Mouse (Mus musculus) midbrain, embryonic 15.5 days (tissue): ENCODE data around the gene Adgrf5. TPM values are rescaled to one million over a fixed set of nuclear protein-coding genes. Genes with fewer than 3 reads are reported as not detected.

Experiments
- ATAC-seq: fragments of 200-750 bp; cut with Nextera tagmentation; replicated peaks from 2 replicates; pipeline ENCODE4 v1.8.0; 2017; ENCODE audit warnings: moderate TSS enrichment
- H3K27ac ChIP-seq: fragments of 300-500 bp; sonication (generic); 2 replicates; pipeline ENCODE4 v1.5.1; 2015; ENCODE audit warnings: mild to moderate bottlenecking, inconsistent platforms
- H3K27me3 ChIP-seq: fragments of 300-500 bp; sonication (generic); replicated peaks from 2 replicates; pipeline ENCODE4 v1.6.1; 2015; ENCODE audit warnings: inconsistent platforms
- H3K36me3 ChIP-seq: fragments of 300-500 bp; sonication (generic); replicated peaks from 2 replicates; pipeline ENCODE4 v1.6.1; 2015; ENCODE audit warnings: inconsistent platforms
- H3K4me1 ChIP-seq: fragments of 300-500 bp; sonication (generic); 2 replicates; pipeline ENCODE4 v1.6.1; 2015; ENCODE audit warnings: inconsistent platforms
- H3K4me2 ChIP-seq: fragments of 300-500 bp; sonication (generic); 2 replicates; pipeline ENCODE4 v1.6.1; 2015; ENCODE audit warnings: inconsistent platforms, mild to moderate bottlenecking, moderate library complexity
- H3K4me3 ChIP-seq: fragments of 300-500 bp; sonication (generic); 2 replicates; pipeline ENCODE4 v1.5.1; 2015; ENCODE audit warnings: mild to moderate bottlenecking, inconsistent platforms
- H3K9ac ChIP-seq: fragments of 300-500 bp; sonication (generic); 2 replicates; pipeline ENCODE4 v1.6.1; 2015; ENCODE audit warnings: mild to moderate bottlenecking, inconsistent platforms
- H3K9me3 ChIP-seq: fragments of 300-500 bp; sonication (generic); 2 replicates; pipeline ENCODE4 v1.6.1; 2016; ENCODE audit warnings: inconsistent platforms
- WGBS: fragments of 180-500 bp; shearing (Covaris S2); methylation state at CpG from one replicate; pipeline ENCODE4 v1.1.7; 2015; ENCODE audit warnings: mixed read lengths; 5-methylcytosine and 5-hydroxymethylcytosine counted together
- polyA plus RNA-seq: library from polyadenylated mRNA; unstranded; fragments of >200 nt; fragmentation: Nextera tagmentation; extraction: Ambion mirVana; gene quantifications from 2 replicates; pipeline ENCODE4 v1.2.1, GENCODE M21; 2015

The Adgrf5 gene
- polyA plus RNA-seq, 1 experiment from 2014 or later = 9.9 TPM

GRCm38 (mm10) chr17:43387171-43387570, 26.9 kb downstream of the Adgrf5 start:
- no peak overlapping the region for H3K4me2 ChIP-seq
- no peak overlapping the region for H3K27ac ChIP-seq
- no peak overlapping the region for H3K9ac ChIP-seq
- no peak for ATAC-seq
- no peaks in the 10 kb centered on the region for H3K27me3 ChIP-seq
- H3K36me3 ChIP-seq = no peaks in the 10 kb centered on the region
- H3K9me3 ChIP-seq = no peaks in the 10 kb centered on the region
- no peaks in the 10 kb centered on the region for H3K4me1 ChIP-seq
- no peak overlapping the region for H3K4me3 ChIP-seq
- WGBS = 85% methylated on average over 3 of the region's 3 CpGs

- no peaks in the 10 kb centered on the region for H3K36me3 ChIP-seq
- no peak overlapping the region for H3K4me2 ChIP-seq
- no peaks in the 10 kb centered on the region for H3K9me3 ChIP-seq
- 91% methylated on average over 11 of the region's 11 CpGs for WGBS
- no peak overlapping the region for H3K9ac ChIP-seq
- ATAC-seq = no peak
- no peaks in the 10 kb centered on the region for H3K27me3 ChIP-seq
- 0 out of 2 replicates have a peak overlapping the region, but pooled peaks have one; percentile 2 for H3K27ac ChIP-seq
- H3K4me3 ChIP-seq = no peak overlapping the region
- H3K4me1 ChIP-seq = no peaks in the 10 kb centered on the region
Observed at GRCm38 (mm10) chr17:43389256-43389655, 29.0 kb downstream of the Adgrf5 start.

GRCm38 (mm10) chr17:43392191-43392590, 31.9 kb downstream of the Adgrf5 start:
- H3K9ac ChIP-seq = no peak overlapping the region
- ATAC-seq = no peak
- no peak overlapping the region for H3K27ac ChIP-seq
- WGBS = 71% methylated on average over 9 of the region's 9 CpGs
- no peaks in the 10 kb centered on the region for H3K27me3 ChIP-seq
- H3K9me3 ChIP-seq = no peaks in the 10 kb centered on the region
- H3K4me1 ChIP-seq = no peaks in the 10 kb centered on the region
- no peak overlapping the region for H3K4me2 ChIP-seq
- H3K36me3 ChIP-seq = no peaks in the 10 kb centered on the region
- H3K4me3 ChIP-seq = no peak overlapping the region

GRCm38 (mm10) chr17:43393669-43394068, 33.4 kb downstream of the Adgrf5 start:
- H3K4me3 ChIP-seq = no peak overlapping the region
- no peaks in the 10 kb centered on the region for H3K4me1 ChIP-seq
- no peak overlapping the region for H3K4me2 ChIP-seq
- no peaks in the 10 kb centered on the region for H3K36me3 ChIP-seq
- no peaks in the 10 kb centered on the region for H3K9me3 ChIP-seq
- H3K9ac ChIP-seq = no peak overlapping the region
- no peak for ATAC-seq
- no peak overlapping the region for H3K27ac ChIP-seq
- no peaks in the 10 kb centered on the region for H3K27me3 ChIP-seq
- WGBS = 44% methylated on average over 8 of the region's 8 CpGs

- Histone ChIP-seq H3K27me3 (no peaks in the 10 kb centered on the region), H3K27ac (no peak overlapping the region), H3K4me3 (no peak overlapping the region), H3K9ac (no peak overlapping the region), H3K4me2 (no peak overlapping the region), H3K4me1 (no peaks in the 10 kb centered on the region), H3K36me3 (no peaks in the 10 kb centered on the region), H3K9me3 (no peaks in the 10 kb centered on the region)
- no peak for ATAC-seq
- WGBS = 82% methylated on average over 12 of the region's 12 CpGs
Observed at GRCm38 (mm10) chr17:43395400-43396258, 35.4 kb downstream of the Adgrf5 start.

GRCm38 (mm10) chr17:43398612-43399011, 38.4 kb downstream of the Adgrf5 start:
- H3K9ac ChIP-seq = no peak overlapping the region
- no peak overlapping the region for H3K4me3 ChIP-seq
- 61% methylated on average over 7 of the region's 7 CpGs for WGBS
- no peaks in the 10 kb centered on the region for H3K9me3 ChIP-seq
- no peaks in the 10 kb centered on the region for H3K4me1 ChIP-seq
- no peaks in the 10 kb centered on the region for H3K27me3 ChIP-seq
- H3K27ac ChIP-seq = no peak overlapping the region
- H3K4me2 ChIP-seq = no peak overlapping the region
- no peaks in the 10 kb centered on the region for H3K36me3 ChIP-seq
- ATAC-seq = no peak

- no peak for ATAC-seq
- WGBS = 48% methylated on average over 3 of the region's 3 CpGs
- Histone ChIP-seq H3K27me3 (no peaks in the 10 kb centered on the region), H3K4me1 (no peaks in the 10 kb centered on the region), H3K9ac (no peak overlapping the region), H3K36me3 (no peaks in the 10 kb centered on the region), H3K27ac (no peak overlapping the region), H3K9me3 (no peaks in the 10 kb centered on the region), H3K4me3 (no peak overlapping the region), H3K4me2 (no peak overlapping the region)
Observed at GRCm38 (mm10) chr17:43399151-43399550, 38.9 kb downstream of the Adgrf5 start.

GRCm38 (mm10) chr17:43400483-43400882, 40.2 kb downstream of the Adgrf5 start:
- H3K4me2 ChIP-seq = no peak overlapping the region
- no peaks in the 10 kb centered on the region for H3K9me3 ChIP-seq
- no peaks in the 10 kb centered on the region for H3K27me3 ChIP-seq
- H3K4me3 ChIP-seq = no peak overlapping the region
- H3K27ac ChIP-seq = no peak overlapping the region
- H3K4me1 ChIP-seq = no peaks in the 10 kb centered on the region
- WGBS = 67% methylated on average over 10 of the region's 10 CpGs
- ATAC-seq = 0 out of 2 replicates have a peak, but pooled peaks have one; percentile 49
- H3K36me3 ChIP-seq = no peaks in the 10 kb centered on the region
- H3K9ac ChIP-seq = no peak overlapping the region

GRCm38 (mm10) chr17:43403851-43404250, 43.6 kb downstream of the Adgrf5 start:
- no peak overlapping the region for H3K9ac ChIP-seq
- no peak for ATAC-seq
- 49% methylated on average over 6 of the region's 6 CpGs for WGBS

GRCm38 (mm10) chr17:43404408-43404807, 44.2 kb downstream of the Adgrf5 start:
- 78% methylated on average over 5 of the region's 5 CpGs for WGBS
- no peaks in the 10 kb centered on the region for H3K27me3 ChIP-seq
- H3K4me1 ChIP-seq = no peaks in the 10 kb centered on the region
- H3K36me3 ChIP-seq = no peaks in the 10 kb centered on the region
- no peak overlapping the region for H3K27ac ChIP-seq
- ATAC-seq = no peak
- no peak overlapping the region for H3K9ac ChIP-seq
- H3K9me3 ChIP-seq = no peaks in the 10 kb centered on the region
- H3K4me2 ChIP-seq = no peak overlapping the region
- no peak overlapping the region for H3K4me3 ChIP-seq

More at GRCm38 (mm10) chr17:43403851-43404250, 43.6 kb downstream of the Adgrf5 start:
- Histone ChIP-seq H3K4me1 (no peaks in the 10 kb centered on the region), H3K27me3 (no peaks in the 10 kb centered on the region), H3K36me3 (no peaks in the 10 kb centered on the region), H3K4me2 (no peak overlapping the region), H3K9me3 (no peaks in the 10 kb centered on the region), H3K4me3 (no peak overlapping the region), H3K27ac (no peak overlapping the region)

GRCm38 (mm10) chr17:43406321-43406720, 46.1 kb downstream of the Adgrf5 start:
- Histone ChIP-seq H3K27me3 (no peaks in the 10 kb centered on the region), H3K4me3 (no peak overlapping the region), H3K27ac (no peak overlapping the region), H3K4me1 (no peaks in the 10 kb centered on the region), H3K36me3 (no peaks in the 10 kb centered on the region), H3K4me2 (no peak overlapping the region), H3K9ac (no peak overlapping the region), H3K9me3 (no peaks in the 10 kb centered on the region)
- ATAC-seq = no peak
- 92% methylated on average over 3 of the region's 3 CpGs for WGBS

GRCm38 (mm10) chr17:43407548-43407947, 47.3 kb downstream of the Adgrf5 start:
- WGBS = 90% methylated on average over 7 of the region's 7 CpGs
- ATAC-seq = no peak
- Histone ChIP-seq H3K27ac (no peak overlapping the region), H3K27me3 (no peaks in the 10 kb centered on the region), H3K36me3 (no peaks in the 10 kb centered on the region), H3K4me2 (no peak overlapping the region), H3K9me3 (no peaks in the 10 kb centered on the region), H3K4me1 (no peaks in the 10 kb centered on the region), H3K9ac (no peak overlapping the region), H3K4me3 (no peak overlapping the region)

GRCm38 (mm10) chr17:43413182-43413581, 52.9 kb downstream of the Adgrf5 start:
- no peak overlapping the region for H3K4me2 ChIP-seq
- H3K36me3 ChIP-seq = no peaks in the 10 kb centered on the region
- H3K27ac ChIP-seq = no peak overlapping the region
- H3K4me1 ChIP-seq = no peaks in the 10 kb centered on the region
- no peak overlapping the region for H3K4me3 ChIP-seq
- 74% methylated on average over 7 of the region's 7 CpGs for WGBS
- H3K9me3 ChIP-seq = no peaks in the 10 kb centered on the region
- ATAC-seq = no peak
- no peaks in the 10 kb centered on the region for H3K27me3 ChIP-seq
- H3K9ac ChIP-seq = no peak overlapping the region
